Mouse (Mus musculus) large intestine, adult 2 months (tissue): ENCODE measurements around the gene Pyroxd1. TPM values are rescaled to one million over a fixed set of nuclear protein-coding genes. Genes with fewer than 3 reads are reported as not detected.

ENCODE experiments used
- polyA plus RNA-seq: library from polyadenylated mRNA; depleted of rRNA; stranded (reverse); fragments of >200 nt; gene quantifications from 2 replicates; pipeline ENCODE4 v1.2.3, GENCODE M21; 2012; rRNA removed

Pyroxd1 gene
- polyA plus RNA-seq, 1 experiment, result 5.9 TPM

Other genes starting within 250 kb of the Pyroxd1 start
- gene Slco1a6, start 137.1 kb upstream of the Pyroxd1 start, polyA plus RNA-seq, result not detected in 2 replicates
- 1.4 and 3.9 TPM in 2 replicates for gene Iapp, start 47.2 kb upstream of the Pyroxd1 start, polyA plus RNA-seq
- gene Slco1a5, start 22.7 kb upstream of the Pyroxd1 start, polyA plus RNA-seq, result not detected in 2 replicates
- gene Recql, start 41.4 kb downstream of the Pyroxd1 start, polyA plus RNA-seq, result 4.3 and 5.4 TPM in 2 replicates
- 7.7 and 8.0 TPM in 2 replicates for gene Golt1b, start 41.6 kb downstream of the Pyroxd1 start, polyA plus RNA-seq
- 0.27 and 0.36 TPM in 2 replicates for gene Spx, start 67.8 kb downstream of the Pyroxd1 start, polyA plus RNA-seq
- gene Gys2, start 127.5 kb downstream of the Pyroxd1 start, polyA plus RNA-seq, result 0.07 and 0.19 TPM in 2 replicates
- 41.9 and 45.7 TPM in 2 replicates for gene Ldhb, start 162.3 kb downstream of the Pyroxd1 start, polyA plus RNA-seq
- 17.6 and 19.1 TPM in 2 replicates for gene Kcnj8, start 226.0 kb downstream of the Pyroxd1 start, polyA plus RNA-seq